Mouse (Mus musculus) kidney, postnatal 4 days (tissue): Measurements from ENCODE around the gene Gfy.

ENCODE experiments used
- DNase-seq, 2 experiments: peaks; one replicate each; pipeline ENCODE4 v3.0.0; 2021; ENCODE audit warnings: mixed read lengths in 2 of 2

Gfy gene

GRCm38 (mm10) chr7:45179469-45179868 is at the start of gene Gfy:
TSS of gene Gfy (minus strand) at chr7:45179569.
- DNase-seq = no peak

GRCm38 (mm10) chr7:45229046-45229445 is 49.7 kb upstream of the Gfy start:
- no peak for DNase-seq

DNA sequence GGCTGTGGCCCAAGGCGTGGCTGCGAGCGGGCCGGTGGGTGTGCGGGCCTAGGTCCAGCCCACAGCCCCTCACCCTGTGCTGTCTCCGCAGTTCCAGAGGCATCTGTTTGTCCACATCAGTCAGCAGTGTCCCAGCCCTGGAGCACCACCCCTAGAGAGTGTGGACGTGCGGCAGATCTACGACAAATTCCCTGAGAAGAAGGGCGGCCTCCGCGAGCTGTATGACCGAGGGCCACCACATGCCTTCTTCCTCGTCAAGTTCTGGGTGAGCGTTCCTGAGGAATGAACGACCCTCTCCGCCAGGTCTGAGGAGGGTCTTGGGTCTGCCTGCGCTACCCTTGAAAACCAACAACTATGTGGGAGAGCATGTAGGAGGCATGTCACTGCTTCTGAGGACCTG is 49.2 kb upstream of the Gfy start:
- DNase-seq = peak in 1 of 2 experiments; percentile 1

- no peak for DNase-seq
Observed at GRCm38 (mm10) chr7:45226421-45226820, 47.1 kb upstream of the Gfy start.

DNA sequence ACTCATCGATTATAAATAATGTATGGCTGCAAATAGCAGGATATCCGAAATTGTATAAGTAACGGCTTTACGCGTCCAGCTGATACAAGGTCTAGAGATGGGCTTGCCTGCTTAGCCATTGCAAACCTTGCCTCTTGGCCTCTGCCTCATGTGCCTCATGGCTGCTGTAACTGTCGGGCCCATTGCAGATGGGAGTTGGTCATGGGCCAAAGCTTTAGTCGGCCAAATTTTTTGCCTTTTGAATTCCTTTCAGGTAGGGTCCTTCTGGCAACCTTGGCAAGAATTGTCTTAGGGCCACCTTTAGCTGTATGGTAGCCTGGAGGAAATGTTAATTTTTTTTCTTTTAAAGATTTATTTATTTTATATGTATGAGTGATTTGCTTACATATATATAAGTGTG is 45.5 kb upstream of the Gfy start:
- no peak for DNase-seq

DNA sequence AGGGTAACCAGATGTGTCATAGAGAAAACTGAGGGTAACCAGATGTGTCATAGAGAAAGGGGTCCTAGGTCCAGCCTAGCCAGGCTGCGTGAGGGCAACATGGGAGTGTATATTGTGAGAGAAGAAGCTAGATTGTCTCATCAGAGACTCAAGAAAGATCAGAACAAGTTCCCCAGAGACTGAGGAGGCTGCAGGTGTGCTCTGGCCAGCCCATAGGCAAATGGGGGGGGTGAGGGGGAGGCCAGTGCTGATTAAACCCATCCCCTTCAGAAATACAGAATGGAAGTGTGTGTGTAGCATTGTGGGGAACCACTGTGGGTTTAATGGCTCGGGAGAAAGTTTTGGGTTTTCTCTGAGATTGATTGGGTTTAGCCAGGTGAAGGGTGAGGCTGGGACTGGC is 42.3 kb upstream of the Gfy start:
- DNase-seq = no peak

DNA sequence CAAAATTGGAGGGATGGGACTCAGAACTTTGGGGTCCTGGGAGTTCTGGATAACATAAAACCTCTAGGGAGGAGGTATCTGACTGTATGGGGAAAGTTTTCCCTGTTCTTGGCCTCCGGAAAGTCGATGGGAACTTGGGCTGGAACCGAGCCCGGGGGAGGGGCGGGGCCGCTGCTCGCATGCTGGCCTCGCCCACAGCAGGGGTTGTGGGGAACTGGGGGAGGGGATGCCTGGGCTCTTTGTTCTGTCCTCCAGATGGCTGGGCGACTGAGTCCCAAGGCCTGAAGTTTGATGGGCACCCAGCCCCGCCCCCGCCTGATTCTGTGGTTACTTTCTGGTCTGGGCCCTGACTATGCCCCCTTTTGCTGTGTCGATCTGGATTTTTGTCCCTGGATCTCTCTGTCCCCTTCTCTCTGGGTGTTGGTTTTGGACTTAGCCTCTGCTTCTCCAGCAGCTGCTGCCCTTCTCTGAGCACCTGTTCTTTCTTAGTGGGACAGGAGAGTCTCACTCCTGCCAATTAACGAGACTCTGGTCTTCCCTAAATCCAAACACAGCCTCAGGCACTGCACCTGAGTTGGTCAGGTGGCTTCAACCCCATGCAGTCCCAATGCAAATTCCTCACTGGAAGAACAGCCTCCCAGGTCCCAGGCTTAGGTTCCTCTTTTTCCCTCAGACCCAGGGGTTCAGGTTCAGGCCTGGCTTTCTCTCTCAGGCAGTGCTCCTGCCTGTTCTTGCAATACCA is 37.2 kb upstream of the Gfy start:
- DNase-seq = peak; percentile 93 to 95

DNA sequence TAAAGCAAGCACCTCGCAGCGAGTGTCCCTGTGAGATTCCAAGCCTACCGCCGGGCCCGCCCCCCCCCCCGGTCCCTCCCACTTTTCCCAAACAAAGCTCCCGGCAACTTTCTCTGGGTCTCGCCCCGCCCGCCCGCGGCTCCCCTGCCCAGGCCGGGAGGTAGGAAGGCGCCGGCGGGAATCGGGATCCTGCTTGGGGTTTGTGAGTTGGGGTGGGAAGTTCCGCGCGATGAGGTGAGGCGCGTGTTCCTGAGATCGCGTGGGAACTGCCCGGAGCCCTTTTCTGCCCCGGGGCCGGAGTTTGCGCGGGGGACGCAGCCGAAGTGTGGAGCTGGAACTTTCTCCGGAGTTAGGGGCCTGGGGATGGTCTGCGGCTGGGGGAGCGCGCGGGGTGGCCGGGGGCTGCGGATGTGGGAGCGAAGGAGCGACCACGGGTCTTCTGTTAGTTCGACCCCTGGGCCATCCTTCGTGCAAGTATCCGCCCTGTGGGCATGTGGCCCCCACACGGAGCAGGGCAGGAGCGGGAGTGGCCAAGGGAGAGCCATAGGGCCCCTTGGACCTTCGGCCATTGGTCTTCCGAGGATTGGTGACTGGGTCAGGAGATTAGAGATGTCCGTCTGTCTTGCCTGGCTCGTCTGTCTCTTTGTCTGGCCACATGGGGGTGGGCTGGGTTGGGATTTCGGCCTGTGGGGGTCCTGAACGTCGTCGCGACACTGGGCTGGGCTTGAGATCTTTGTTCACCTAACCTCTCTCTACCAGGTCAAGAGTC is 36.5 kb upstream of the Gfy start, which contains the start of gene Tead2:
Gene Tead2 (plus strand): TSS at position 81 of the 769 bp plus-strand sequence.
- peak; percentile 80 to 87 for DNase-seq

GRCm38 (mm10) chr7:45213708-45214107 is 34.3 kb upstream of the Gfy start:
- no peak for DNase-seq

- DNase-seq = no peak
Observed at GRCm38 (mm10) chr7:45212356-45212755, 33.0 kb upstream of the Gfy start.

GRCm38 (mm10) chr7:45211851-45212251 is 32.5 kb upstream of the Gfy start, which contains the start of gene Dkkl1:
TSS of gene Dkkl1 (minus strand) at chr7:45212147.
- peak in 1 of 2 experiments; percentile 43 for DNase-seq

- DNase-seq = no peak
Observed at GRCm38 (mm10) chr7:45211070-45211469, 31.7 kb upstream of the Gfy start.

DNA sequence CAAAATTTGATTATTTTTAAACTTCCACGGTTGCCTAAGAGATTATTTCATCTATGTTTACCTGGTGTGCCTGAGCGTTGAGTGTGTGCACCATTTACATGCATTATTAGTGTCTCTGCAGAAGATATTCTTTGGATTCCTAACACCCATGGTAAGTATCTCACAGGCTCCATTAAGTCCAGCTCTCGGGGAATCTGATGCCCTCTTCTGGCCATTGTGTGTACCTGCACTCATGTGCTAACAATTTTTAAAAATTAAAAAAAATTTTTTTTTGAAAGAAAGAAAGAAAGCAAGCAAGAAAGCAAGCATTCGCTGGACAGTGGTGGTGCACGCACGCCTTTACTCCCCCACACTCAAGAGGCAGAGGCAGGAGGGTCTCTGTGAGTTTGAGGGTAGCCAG is 28.9 kb upstream of the Gfy start:
- no peak for DNase-seq

GRCm38 (mm10) chr7:45204380-45205143 is 25.2 kb upstream of the Gfy start, which contains the start of gene Ccdc155:
TSS of gene Ccdc155 (minus strand) at chr7:45204892.
- DNase-seq = peak; percentile 95 to 97

DNA sequence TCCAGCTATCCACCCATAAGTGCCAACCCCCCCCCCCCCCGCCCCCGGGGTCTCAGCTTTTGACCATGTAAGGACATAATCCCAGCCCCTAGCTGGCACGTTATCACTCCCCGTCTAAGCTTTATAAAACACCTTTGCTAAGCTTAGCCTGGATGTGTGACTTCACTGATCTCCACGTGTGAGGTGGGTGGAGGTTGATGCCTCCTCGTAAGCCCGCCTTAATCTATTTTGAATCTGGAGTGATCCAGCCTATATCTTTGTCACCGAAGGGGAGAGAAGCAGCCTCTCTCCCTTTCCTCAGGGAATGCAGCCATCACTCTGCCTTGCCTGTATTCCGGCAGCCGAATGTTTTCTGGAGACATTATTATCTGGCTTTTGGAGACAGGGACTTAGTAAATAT is 23.3 kb upstream of the Gfy start:
- DNase-seq = no peak

DNA sequence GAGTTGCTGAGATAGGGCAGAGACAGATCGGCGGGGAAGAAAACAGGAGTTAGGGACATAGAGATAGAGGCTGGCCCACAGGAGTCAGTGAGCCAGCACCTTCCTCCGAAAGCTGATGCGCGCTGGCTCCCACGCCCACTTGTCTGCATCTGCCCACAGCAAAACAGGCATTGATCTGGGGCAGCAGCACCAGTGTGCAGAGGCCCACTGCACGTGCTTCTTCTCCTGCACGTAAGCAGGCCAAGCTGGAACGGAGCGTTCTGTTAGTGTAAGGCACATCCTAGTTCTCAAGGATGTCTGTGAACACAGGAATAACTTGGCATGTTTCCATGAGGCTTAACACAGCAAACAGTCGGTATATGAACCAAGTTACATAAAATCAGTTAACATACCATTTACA is 19.6 kb upstream of the Gfy start:
- no peak for DNase-seq

DNA sequence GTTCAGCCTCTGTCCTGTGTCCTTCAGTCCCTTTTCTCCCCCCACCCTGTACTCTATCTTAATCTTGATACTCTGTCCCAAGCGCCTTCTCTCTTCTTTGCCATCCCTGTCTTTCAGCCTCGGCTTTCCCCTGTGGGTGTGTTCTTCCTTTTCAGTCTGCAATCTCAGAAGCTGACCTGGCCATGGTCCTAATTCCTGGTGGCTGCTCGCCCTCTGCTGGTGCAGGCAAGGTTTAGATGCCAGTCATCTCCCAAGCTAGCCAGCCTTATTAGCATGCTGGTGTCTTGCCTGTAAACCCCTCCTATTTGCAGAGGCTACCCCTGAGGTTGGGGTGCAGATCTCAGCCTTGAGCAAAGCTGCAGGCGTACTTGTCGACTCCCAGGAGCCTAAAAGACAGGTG is 19.1 kb upstream of the Gfy start:
- DNase-seq = peak; percentile 82 to 87

DNA sequence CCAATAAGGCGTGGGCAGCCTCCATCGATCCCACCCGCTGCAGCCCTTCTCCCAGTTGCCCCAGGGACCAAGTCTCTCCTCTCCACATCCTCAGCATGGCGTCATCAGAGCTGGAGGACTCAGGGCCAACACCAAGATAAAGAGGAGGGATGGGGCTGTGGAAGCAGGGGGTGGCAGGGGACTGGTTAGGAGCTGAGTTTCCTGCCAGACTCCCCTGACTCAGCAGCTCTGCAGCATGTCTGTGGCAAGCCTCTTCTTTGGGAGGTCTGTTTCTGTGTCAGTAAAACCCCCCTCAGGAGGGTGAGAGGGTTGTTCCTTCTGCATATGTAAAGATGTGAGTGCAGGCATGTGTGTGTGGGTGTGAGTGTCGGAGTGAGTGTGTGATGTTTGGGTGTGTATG is 17.6 kb upstream of the Gfy start:
- DNase-seq = no peak

DNA sequence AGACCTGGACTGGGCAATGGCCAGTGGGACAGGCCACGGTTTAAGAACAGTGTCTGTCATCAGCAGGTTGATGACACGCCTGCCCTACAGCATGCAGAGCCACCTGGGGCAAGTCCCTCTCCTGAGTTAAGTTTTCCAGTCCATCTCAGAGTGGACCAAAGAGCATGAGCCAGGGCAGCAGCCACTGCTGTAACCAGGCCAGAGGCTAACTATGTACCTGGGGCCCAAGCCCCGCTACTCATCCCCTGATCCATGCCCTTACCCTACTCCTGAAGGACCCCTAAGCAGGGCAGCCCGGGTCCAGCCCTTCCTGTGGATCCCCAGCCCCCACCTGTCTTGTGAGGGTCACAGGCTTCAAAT is 16.8 kb upstream of the Gfy start:
- DNase-seq = no peak

- DNase-seq = no peak
Observed at GRCm38 (mm10) chr7:45195341-45196175, 16.2 kb upstream of the Gfy start.

DNA sequence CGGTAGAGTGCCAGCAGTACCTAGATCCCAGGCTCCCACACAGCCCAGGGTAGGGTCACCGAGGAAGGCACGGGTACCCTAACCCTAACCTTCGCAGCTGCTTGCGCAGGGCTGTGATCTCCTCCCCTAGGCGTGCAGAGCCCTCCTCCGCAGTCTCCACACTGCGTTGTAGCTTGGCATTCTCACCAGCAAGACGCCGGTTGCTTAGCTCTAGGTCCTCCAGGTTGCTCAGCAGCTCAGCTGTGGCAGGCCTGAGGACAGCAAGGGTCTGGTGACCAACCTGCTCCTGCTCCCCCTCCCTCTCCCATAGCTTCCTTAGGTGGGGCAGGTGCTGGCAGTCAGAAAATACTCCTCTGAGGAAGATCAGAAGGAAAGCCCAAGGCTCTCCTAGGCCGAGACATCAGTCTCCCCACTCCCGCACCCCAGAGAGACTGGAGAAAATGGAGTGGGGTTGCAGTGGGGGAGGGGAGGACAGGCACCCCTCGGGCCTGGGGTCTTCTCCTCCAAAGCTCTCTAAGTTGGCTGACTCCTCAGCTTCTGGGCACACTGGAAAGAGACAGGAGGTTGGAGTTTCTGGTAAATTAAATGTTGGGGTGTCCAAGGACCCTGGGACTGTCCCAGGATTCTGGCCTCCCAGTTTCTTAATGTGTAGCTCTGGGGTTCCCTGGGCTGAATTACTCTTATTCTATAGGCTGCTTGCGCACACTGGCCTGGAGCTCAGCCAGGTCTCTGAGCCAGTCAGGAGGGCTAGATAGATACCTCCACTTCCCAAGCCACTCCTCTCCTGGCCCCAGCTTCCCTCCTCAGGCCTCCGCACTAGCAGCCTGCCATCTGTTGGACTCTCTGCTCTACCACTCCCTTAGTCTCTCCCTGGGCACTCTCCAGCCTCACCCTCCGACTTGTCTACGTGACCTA is 14.8 kb upstream of the Gfy start:
- DNase-seq = no peak
